Mouse (Mus musculus) limb, embryonic 10.5 days (tissue): Measurements from ENCODE around the gene Snai1. TPM values are rescaled to one million over a fixed set of nuclear protein-coding genes. Genes with fewer than 3 reads are reported as not detected.
A peak's percentile ranks its signal among the peaks of the same experiment; 100 is the strongest.

Experiments
- DNase-seq: peaks from one replicate; pipeline ENCODE4 v3.0.0-alpha.2; 2017; ENCODE audit warnings: low spot score
- H3K27ac ChIP-seq: fragments of 300-500 bp; sonication (generic); 2 replicates; pipeline ENCODE4 v1.5.1; 2016; ENCODE audit warnings: mild to moderate bottlenecking
- H3K27me3 ChIP-seq: fragments of 300-500 bp; sonication (generic); 2 replicates; pipeline ENCODE4 v1.6.1; 2016; ENCODE audit warnings: low read depth, mild to moderate bottlenecking; ENCODE audit not compliant: poor library complexity, severe bottlenecking
- H3K36me3 ChIP-seq: fragments of 300-500 bp; sonication (generic); 2 replicates; pipeline ENCODE4 v1.6.1; 2016; ENCODE audit warnings: mild to moderate bottlenecking, moderate library complexity
- H3K4me1 ChIP-seq: fragments of 300-500 bp; sonication (generic); 2 replicates; pipeline ENCODE4 v1.6.1; 2016
- H3K4me3 ChIP-seq: fragments of 300-500 bp; sonication (generic); 2 replicates; pipeline ENCODE4 v1.5.1; 2016; ENCODE audit warnings: mild to moderate bottlenecking, moderate library complexity
- H3K9me3 ChIP-seq: fragments of 300-500 bp; sonication (generic); replicated peaks from 2 replicates; pipeline ENCODE4 v1.6.1; 2016; ENCODE audit warnings: mild to moderate bottlenecking
- WGBS: fragments of 180-500 bp; shearing (Covaris S2); methylation state at CpG from one replicate; pipeline ENCODE4 v1.1.7; 2016; 5-methylcytosine and 5-hydroxymethylcytosine counted together
- polyA plus RNA-seq: library from polyadenylated mRNA; unstranded; fragments of >200 nt; fragmentation: Nextera tagmentation; extraction: Ambion mirVana; gene quantifications from 2 replicates; pipeline ENCODE4 v1.2.1, GENCODE M21; 2016

The Snai1 gene
- polyA plus RNA-seq, 1 experiment from 2014 or later = 94.9 TPM

GRCm38 (mm10) chr2:167506546-167507260, 31.3 kb upstream of the Snai1 start:
- WGBS = 97% methylated on average over 10 of the region's 10 CpGs
- Histone ChIP-seq H3K27ac (no peak overlapping the region), H3K4me1 (peaks cover 33% of the 10 kb centered on the region), H3K27me3 (no peaks in the 10 kb centered on the region), H3K9me3 (no peaks in the 10 kb centered on the region), H3K36me3 (peaks cover 73% of the 10 kb centered on the region), H3K4me3 (no peak overlapping the region)
- DNase-seq = no peak

DNA sequence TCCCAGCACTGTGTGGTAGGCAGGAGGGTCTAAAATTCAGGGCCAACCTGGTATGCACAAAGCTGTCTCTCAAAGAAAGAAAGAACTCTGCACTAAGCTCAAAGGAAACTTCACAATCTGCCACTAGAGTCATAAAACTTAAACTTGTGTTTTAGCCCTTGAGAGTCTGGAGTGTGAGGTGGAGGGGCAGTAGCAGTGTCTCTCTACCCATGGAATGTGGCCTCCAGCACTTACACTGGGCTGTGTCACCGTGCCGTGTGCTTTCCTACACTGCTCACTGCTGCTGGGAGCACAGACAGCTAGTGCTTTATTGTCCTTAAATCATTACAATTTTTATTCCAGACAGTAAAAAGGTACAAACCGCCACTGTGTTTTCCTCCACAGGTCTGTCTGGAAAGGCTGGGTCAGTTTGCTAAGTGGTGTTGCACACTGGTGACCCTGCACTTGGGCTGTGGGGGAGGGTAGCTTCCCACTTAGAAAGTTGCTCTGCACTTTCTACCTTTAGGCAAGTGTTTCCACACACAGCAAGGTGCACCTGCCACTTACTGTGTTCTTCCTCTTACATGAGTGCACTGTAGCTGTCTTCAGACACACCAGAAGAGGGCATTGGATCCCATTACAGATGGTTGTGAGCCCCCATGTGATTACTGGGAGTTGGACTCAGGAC, 30.1 kb upstream of the Snai1 start:
- no peak overlapping the region for H3K4me3 ChIP-seq
- 95% methylated on average over 3 of the region's 3 CpGs for WGBS
- H3K27ac ChIP-seq = no peak overlapping the region
- DNase-seq = no peak
- H3K27me3 ChIP-seq = no peaks in the 10 kb centered on the region
- peaks cover 85% of the 10 kb centered on the region for H3K36me3 ChIP-seq
- no peaks in the 10 kb centered on the region for H3K9me3 ChIP-seq
- H3K4me1 ChIP-seq = peaks cover 29% of the 10 kb centered on the region

DNA sequence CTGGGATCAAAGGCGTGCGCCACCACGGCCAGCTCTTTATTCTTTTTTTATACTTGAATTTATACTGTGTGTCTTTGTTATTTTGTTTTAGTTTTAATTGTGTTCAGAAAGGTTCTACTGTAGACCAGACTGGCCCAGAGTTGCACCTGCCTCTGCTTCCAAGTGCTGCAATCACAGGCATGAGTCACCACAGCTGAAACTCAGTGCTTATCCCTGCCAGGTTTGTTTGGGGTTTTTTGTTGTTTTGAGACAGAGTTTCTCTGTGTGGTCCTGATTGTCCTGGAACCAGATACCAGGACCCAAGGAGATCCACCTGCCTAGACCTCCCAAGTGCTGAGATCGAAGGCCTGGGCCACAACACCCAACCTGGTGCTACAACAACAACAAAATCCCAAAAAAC, 29.4 kb upstream of the Snai1 start:
- no peak for DNase-seq
- H3K36me3 ChIP-seq = peaks cover 92% of the 10 kb centered on the region
- 96% methylated on average over 4 of the region's 4 CpGs for WGBS
- H3K27ac ChIP-seq = no peak overlapping the region
- H3K4me3 ChIP-seq = no peak overlapping the region
- H3K9me3 ChIP-seq = no peaks in the 10 kb centered on the region
- no peaks in the 10 kb centered on the region for H3K27me3 ChIP-seq
- H3K4me1 ChIP-seq = peaks cover 27% of the 10 kb centered on the region

GRCm38 (mm10) chr2:167510485-167510884, 27.5 kb upstream of the Snai1 start:
- Histone ChIP-seq H3K4me1 (peaks cover 11% of the 10 kb centered on the region), H3K9me3 (no peaks in the 10 kb centered on the region), H3K4me3 (no peak overlapping the region), H3K27ac (no peak overlapping the region), H3K27me3 (no peaks in the 10 kb centered on the region), H3K36me3 (peaks cover 98% of the 10 kb centered on the region)
- DNase-seq = no peak
- 88% methylated on average over 3 of the region's 3 CpGs for WGBS

- H3K27ac ChIP-seq = no peak overlapping the region
- peaks cover 100% of the 10 kb centered on the region for H3K36me3 ChIP-seq
- DNase-seq = no peak
- no peaks in the 10 kb centered on the region for H3K27me3 ChIP-seq
- H3K9me3 ChIP-seq = no peaks in the 10 kb centered on the region
- no peak overlapping the region for H3K4me3 ChIP-seq
- H3K4me1 ChIP-seq = no peaks in the 10 kb centered on the region
- 97% methylated on average over 9 of the region's 9 CpGs for WGBS
These were observed 25.6 kb upstream of the Snai1 start for GRCm38 (mm10) chr2:167512365-167512764.

DNA sequence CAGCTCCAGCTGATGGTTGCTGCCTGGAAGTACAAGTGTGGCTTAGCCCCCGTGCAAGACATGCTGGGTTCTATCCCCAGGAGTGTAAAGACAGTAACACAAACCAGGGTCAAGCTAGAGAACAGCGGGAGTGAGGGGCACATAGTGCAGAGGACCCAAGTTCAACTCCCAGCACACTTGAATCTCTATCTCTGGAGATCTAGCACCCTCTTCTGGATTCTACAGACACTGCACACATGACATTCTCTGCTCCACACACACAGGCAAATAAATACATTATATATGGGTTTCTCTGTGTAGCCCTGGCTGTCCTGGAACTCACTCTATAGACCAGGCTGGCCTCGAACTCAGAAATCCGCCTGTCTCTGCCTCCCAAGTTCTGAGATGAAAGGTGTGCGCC, 25.0 kb upstream of the Snai1 start:
- Histone ChIP-seq H3K4me1 (no peaks in the 10 kb centered on the region), H3K36me3 (peaks cover 100% of the 10 kb centered on the region), H3K27ac (no peak overlapping the region), H3K27me3 (no peaks in the 10 kb centered on the region), H3K4me3 (no peak overlapping the region), H3K9me3 (no peaks in the 10 kb centered on the region)
- WGBS = 93% methylated on average over 5 of the region's 5 CpGs
- DNase-seq = no peak

- Histone ChIP-seq H3K9me3 (no peaks in the 10 kb centered on the region), H3K4me3 (no peak overlapping the region), H3K4me1 (no peaks in the 10 kb centered on the region), H3K27ac (no peak overlapping the region), H3K27me3 (no peaks in the 10 kb centered on the region), H3K36me3 (peaks cover 99% of the 10 kb centered on the region)
- 97% methylated on average over 4 of the region's 4 CpGs for WGBS
- no peak for DNase-seq
These were observed 23.4 kb upstream of the Snai1 start for GRCm38 (mm10) chr2:167514641-167515040.

DNA sequence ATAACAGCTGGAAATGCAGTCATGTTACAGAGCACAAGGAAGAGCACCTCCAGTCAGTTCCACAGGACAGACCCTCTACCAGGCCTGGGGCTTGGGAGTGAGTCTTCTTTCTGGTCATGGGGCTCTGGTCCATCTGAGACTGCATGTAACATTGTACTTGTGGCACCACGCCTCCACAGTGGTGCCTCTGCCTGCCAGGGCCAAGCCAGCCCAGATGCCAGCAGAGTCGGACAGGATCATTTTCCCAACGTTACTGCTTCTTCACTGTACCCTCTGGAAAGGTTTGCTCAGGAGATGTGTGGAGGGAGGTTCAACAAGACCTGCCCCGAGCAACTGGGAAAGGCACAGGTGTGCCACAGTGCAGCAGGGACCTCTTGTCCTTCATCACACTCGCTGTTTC, 22.3 kb upstream of the Snai1 start:
- peaks cover 96% of the 10 kb centered on the region for H3K36me3 ChIP-seq
- 90% methylated on average over 5 of the region's 5 CpGs for WGBS

DNA sequence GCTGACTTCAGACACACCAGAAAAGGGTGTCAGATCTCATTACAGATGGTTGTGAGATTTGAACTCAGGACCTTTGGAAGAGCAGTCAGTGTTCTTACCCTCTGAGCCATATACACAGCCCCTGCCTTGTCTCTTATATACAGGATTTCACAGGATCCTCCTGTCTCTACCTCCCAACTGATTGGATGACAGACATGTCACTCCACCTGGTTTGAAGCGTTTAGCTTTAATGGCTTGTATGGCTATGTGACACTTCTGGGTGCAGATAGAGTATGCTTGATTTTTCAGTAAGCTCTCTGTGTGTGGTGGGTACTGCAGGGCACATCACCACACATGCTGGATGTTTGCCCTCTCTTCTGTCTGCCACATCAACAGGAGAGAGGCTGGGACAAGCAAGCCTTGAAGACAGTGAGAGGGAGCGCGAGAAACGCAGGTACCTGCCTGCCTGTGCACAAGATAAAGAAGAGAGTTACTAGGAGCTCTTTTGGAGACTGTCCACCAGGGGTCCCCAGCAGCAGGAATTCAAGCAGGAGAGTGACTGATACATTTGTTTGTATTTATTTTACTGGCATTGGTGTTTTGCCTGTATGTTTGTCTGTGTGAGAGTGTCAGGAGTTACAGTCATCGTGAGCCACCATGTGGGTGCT, 18.3 kb upstream of the Snai1 start:
- Histone ChIP-seq H3K27ac (no peak overlapping the region), H3K4me3 (no peak overlapping the region), H3K36me3 (peaks cover 55% of the 10 kb centered on the region), H3K9me3 (no peaks in the 10 kb centered on the region), H3K27me3 (no peaks in the 10 kb centered on the region), H3K4me1 (no peaks in the 10 kb centered on the region)
- WGBS = 77% methylated on average over 5 of the region's 5 CpGs
- DNase-seq = no peak

More for the DNA sequence above, 22.3 kb upstream of the Snai1 start:
- no peak overlapping the region for H3K4me3 ChIP-seq
- H3K27ac ChIP-seq = no peak overlapping the region
- no peak for DNase-seq
- H3K4me1 ChIP-seq = no peaks in the 10 kb centered on the region
- H3K9me3 ChIP-seq = no peaks in the 10 kb centered on the region
- no peaks in the 10 kb centered on the region for H3K27me3 ChIP-seq

GRCm38 (mm10) chr2:167528278-167528677, 9.7 kb upstream of the Snai1 start:
- Histone ChIP-seq H3K4me3 (no peak overlapping the region), H3K36me3 (no peaks in the 10 kb centered on the region), H3K27me3 (peaks cover 6% of the 10 kb centered on the region; the same call in 1 of the 2 replicates), H3K9me3 (no peaks in the 10 kb centered on the region), H3K27ac (no peak overlapping the region), H3K4me1 (peaks cover 7% of the 10 kb centered on the region)
- 19% methylated on average over 5 of the region's 5 CpGs for WGBS
- DNase-seq = no peak

DNA sequence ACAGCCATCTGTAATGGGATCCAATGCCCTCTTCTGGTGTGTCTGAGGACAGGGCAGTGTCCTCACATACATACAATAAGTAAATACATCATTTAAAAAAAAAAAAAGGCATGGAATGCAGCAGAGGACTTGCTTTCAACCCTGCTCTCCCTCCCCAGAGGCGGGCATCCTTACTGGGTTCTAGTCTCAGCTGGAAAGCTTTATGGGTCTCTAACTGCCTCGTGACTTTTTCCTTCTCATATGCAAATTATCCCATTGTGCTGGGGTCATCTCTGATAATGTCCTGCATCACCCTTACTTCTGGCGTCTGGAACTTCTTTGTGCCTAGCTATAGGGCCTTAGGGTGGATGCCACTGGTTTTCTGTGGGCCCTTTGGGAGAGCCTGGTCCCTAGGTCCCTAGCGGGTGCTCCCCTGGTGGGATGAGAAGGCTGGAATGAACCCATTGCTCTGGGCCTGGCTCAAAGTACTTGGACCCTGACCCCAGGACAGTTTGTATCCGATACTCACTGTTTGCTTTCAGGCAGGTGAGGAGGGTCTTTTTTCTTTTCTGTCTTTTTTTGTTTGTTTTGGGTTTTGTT, 8.0 kb upstream of the Snai1 start:
- DNase-seq = no peak
- WGBS = 46% methylated on average over 5 of the region's 5 CpGs
- Histone ChIP-seq H3K9me3 (no peaks in the 10 kb centered on the region), H3K27me3 (peaks cover 11% of the 10 kb centered on the region; the same call in 1 of the 2 replicates), H3K36me3 (no peaks in the 10 kb centered on the region), H3K4me1 (peaks cover 7% of the 10 kb centered on the region), H3K27ac (no peak overlapping the region), H3K4me3 (no peak overlapping the region)

DNA sequence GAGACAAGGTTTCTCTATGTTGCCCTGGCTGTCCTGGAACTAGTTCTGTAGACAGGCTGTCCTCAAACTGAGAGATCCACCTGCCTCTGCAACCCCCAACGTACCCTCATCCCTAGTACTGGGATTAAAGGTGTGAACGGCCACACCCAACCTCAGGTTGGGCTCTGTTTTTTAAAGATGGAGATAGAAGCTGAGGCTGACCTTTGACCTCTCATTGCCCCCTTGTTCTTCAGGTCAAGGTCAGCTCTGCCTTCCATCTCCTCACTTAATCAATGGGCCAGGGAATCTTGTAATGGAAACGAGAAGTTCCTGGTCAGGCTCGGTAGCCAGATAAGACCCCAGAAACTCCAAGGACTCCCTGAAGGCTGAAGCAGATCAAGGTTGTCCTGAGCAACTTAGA, 7.5 kb upstream of the Snai1 start:
- peaks cover 7% of the 10 kb centered on the region for H3K4me1 ChIP-seq
- H3K36me3 ChIP-seq = no peaks in the 10 kb centered on the region
- WGBS = 78% methylated on average over 4 of the region's 4 CpGs
- DNase-seq = no peak
- H3K4me3 ChIP-seq = no peak overlapping the region
- H3K9me3 ChIP-seq = no peaks in the 10 kb centered on the region
- peaks cover 16% of the 10 kb centered on the region for H3K27me3 ChIP-seq
- no peak overlapping the region for H3K27ac ChIP-seq

DNA sequence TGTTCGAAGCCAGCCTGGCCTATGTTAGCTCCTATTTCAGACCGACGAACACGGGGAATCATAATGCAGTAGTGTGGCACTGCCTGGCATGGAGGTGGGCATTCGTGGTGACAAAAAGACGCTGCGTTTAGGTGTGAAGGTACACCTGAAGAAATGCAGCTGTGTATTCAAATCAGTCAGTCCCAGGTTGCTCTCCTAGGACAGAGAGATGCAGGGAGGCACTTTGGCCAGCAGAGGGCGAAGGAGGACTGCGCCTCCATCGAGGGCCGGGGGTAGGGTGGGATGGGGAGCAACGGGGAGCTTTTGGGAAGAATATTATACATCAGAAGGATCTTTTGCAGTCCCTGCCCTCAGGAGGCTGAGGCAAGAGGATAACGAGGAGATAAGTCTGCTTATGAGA, 5.9 kb upstream of the Snai1 start:
- Histone ChIP-seq H3K27ac (no peak overlapping the region), H3K4me3 (no peak overlapping the region), H3K4me1 (peaks cover 16% of the 10 kb centered on the region), H3K27me3 (peaks cover 32% of the 10 kb centered on the region), H3K36me3 (no peaks in the 10 kb centered on the region), H3K9me3 (no peaks in the 10 kb centered on the region)
- peak; percentile 85 for DNase-seq
- WGBS = 21% methylated on average over 13 of the region's 13 CpGs
